Mouse (Mus musculus) heart, postnatal 36 days (tissue): Measurements from ENCODE around the gene Raf1. TPM values are rescaled to one million over a fixed set of nuclear protein-coding genes. Genes with fewer than 3 reads are reported as not detected.

Experiments
- DNase-seq, 2 experiments: peaks; one replicate each; pipeline ENCODE4 v3.0.0; 2021 to 2022
- intact Hi-C: fragments of 180-260 bp; cut with DNase I; formaldehyde crosslinking; loops from one replicate; pipeline ENCODE4 v1.15.1; 2025
- total RNA-seq, 2 experiments: library from RNA; stranded (reverse); gene quantifications; 2 replicates each; pipeline ENCODE4 v1.2.3; 2021

Gene Raf1
- 100 to 1,000 TPM; 113 to 115 TPM for total RNA-seq

DNA sequence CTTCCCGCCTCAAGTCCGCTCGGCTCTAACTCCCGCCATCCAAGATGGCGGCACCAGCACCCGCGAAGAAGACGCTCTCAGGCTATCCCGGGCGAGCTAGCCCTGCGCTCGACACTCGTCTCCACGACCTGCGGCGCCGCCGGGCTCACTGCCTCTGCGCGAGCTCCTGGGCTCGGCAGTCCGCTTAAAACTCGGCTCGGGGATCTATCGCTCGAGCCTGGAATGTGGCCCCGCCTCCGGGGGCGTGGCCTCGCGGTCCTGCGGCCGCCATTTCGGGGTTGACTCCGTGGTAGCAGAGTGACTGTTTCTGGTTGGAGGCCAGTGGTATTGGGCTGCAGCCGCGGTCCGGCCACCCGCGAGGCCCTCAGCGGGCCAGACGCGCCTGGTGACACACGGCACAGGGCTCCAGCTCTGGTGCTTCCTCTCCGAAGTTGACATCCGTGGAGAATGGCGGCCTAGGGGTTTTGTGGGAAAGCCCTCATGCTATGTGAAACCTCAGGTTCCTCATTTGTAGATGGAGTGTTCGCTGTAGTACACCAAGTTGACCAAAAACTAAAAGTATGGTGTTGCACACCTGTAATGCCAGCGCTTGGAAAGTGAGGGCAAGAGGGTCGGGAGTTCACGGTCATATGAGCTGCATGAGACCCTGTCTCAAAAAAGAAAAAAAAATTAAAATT is at the start of gene Raf1:
TSS of gene Raf1 (minus strand) at position 184 of the 677 bp plus-strand sequence.
- intact Hi-C loops, result loop anchor here (2.0 to 5.0 kb wide), 4 partner anchors 16 to 129 kb away; partner anchors contain the start of gene Mkrn2
- peak; percentile 98 to 99 for DNase-seq

DNA sequence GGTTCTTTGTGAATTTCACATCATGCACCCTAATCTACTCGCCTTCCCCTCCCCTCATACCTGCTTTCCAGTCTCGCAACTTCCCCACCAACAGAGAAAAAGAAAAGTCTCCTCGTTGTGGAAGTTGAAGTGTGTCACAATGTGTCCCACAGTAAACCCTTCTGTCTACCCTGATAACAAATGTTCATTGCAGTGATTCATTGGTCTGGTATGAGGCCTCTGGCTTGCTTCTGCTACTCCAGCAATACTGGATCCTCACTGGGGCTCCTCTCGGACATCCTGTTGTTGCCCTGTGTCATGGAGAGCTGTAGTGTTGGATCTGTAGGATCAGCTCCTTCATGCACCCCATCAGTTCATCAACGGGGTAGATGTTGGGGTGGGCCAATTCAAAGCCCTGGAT is 45.8 kb upstream of the Raf1 start:
- peak; percentile 16 to 22 for DNase-seq
- intact Hi-C loops, result no loop called here

DNA sequence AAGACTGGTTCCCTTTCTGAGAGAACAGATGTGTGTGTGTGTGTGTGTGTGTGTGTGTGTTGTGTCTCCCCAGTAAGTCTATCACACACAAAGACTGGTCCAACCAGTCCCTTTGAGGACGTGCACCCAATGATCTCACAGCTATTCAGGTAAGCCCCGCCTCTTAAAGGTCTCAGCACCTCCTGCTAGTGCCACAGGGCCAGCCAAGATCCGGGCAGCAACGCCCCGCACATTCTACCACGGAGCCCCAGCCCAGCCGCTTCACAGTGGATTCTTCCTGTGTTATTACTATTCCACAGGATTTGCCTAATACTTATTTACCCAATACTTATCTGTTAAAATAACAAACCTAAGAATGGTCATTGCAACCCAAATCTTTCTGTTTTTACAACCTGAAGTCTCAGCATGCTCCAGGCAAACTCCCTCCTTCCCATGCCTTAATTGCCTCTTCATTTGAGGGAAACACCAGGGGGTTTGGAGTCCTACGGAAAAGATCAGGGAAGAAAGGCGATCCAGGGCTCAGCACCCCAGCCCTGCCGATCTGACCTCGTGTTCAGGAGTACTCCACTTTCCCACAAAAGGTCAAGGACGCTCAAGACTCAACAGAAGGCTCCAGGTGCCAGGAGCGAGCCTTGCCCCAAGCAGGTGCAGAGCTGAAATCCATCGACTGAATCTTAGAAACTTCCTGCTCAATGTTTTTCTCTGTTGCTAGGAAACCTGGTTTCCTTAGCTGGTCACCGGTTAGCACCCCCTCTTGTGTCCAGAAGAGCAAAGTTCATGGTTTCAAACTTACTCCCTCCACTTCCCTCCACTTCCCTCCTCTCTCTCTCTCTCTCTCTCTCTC is 41.5 kb upstream of the Raf1 start:
- DNase-seq, result peak; percentile 54 to 58
- intact Hi-C loops, result no loop called here

DNA sequence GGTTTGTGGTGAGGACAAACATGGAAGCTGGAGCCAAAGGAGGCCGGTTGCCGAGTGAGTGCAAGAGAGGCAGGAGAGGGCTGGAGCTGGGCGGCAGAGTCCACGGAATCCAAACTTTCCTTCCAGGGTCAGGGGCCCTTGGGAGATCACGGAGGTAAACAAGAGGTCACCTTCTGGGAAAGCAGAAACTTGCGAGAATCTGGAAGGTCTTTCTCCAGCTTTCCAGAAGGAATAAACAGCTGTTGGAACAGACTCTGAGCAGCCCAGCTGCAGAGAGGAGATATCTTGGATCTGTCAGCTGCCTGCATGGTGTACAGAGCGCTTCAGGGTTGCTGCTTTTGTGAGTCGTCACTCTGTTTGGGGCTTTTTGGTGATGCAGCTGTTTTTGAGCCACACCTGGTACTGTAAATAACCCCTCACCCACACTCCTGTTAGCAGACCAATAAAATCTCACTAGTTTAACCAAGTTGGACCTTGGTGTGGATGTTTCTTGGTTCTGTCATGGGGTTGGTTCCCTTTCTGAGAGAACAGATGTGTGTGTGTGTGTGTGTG is 40.7 kb upstream of the Raf1 start:
- intact Hi-C loops, result no loop called here
- peak; percentile 53 to 64 for DNase-seq

DNA sequence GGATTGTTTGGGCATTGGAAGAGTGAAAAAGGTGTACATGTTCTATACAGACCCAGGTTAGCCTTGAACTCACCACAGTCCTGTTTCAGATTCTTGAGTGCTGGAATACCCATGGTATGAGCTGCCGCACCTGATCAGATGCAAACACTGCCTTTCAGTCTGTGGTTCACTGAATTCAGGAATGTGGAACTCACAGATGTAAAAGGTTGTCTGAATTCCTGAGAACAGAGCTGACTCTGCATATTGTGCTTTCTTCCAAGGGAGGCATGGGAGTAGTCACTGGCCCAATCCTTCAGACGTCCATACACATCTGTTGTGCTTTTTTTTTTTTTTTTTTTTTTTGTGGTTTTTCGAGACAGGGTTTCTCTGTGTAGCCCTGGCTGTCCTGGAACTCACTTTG is 34.8 kb upstream of the Raf1 start:
- intact Hi-C loops, result no loop called here
- DNase-seq, result no peak

DNA sequence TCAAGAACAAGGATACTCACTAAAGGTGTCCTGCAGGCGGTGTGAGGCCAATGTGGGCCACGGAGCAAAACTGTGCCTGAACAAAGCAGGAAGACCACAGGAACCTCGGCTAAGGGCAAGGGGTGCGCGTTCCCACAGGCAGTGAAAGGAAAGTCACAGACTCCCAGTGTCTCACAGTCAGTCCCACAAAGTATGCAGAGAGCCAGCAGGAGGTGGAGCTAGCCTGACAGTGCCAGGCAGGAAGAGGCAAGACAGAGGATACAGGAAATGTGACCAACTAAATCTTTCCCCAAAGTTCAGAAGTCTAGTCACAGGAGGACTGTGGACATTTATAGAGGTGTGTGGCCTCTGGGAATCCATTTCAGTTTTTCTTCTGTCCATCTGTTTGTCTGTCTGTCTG is 26.5 kb upstream of the Raf1 start:
- intact Hi-C loops, result no loop called here
- no peak for DNase-seq

DNA sequence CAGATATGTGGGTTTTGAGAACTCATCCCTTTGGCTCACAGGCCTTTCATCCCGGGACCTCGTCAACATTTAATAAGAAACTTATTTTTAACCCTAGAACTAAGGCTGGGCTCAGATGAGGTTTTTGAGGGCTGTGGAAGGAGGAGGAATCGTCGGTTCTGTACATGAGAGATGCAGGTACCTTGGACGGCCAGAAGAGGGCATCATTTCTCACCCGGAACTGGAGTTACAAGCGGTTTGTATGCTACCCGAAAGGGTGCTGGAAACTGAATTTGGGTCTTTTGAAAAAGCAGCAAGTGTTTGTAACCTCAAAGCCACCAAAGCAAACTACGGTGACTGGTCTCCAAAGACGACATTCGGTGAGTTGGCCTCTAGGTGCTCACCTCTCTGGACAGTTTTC is 24.9 kb upstream of the Raf1 start:
- no peak for DNase-seq
- intact Hi-C loops, result loop anchor here (2.0 kb wide), 1 partner anchor 13 kb away; no protein-coding TSS in a partner anchor

DNA sequence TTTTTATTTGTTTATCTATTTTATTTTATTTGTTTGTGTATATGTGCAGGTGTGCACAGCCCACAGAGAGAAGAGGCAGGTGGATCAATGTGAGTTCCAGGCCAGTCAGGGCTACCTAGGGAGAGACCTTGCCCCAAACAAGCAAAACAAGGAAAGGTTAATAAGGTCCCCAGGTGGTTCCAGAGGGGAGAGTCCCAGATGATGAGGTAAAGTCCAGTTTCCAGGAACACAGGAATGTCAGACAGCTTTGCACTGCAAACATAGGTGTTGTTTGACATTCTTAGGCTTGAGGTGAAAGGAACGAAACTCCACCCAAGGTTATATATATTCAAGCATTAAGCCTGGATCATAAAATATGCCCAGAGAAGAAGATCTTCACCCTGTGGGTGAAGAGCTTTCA is 24.3 kb upstream of the Raf1 start:
- DNase-seq, result no peak
- intact Hi-C loops, result loop anchor here (2.0 kb wide), 1 partner anchor 14 kb away; no protein-coding TSS in a partner anchor

DNA sequence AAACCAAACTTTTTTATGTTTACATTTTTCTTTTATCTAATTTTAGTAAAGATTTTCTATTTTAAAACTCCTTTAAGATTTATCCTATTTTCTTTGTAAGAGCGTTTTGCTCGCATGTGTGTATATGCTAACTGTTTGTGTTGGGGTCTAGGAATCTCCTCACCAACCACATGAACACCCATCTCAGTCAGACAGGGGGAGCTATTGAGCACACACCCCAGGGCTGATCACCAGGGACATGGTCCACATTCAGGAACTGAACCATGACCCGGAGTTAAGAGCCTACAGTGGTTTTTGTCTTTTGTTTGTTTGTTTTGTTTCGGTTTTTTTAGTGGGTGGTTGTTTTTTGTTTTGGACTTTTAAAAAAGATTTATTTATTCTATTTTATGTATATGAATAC is 22.3 kb upstream of the Raf1 start:
- no peak for DNase-seq
- intact Hi-C loops, result no loop called here

DNA sequence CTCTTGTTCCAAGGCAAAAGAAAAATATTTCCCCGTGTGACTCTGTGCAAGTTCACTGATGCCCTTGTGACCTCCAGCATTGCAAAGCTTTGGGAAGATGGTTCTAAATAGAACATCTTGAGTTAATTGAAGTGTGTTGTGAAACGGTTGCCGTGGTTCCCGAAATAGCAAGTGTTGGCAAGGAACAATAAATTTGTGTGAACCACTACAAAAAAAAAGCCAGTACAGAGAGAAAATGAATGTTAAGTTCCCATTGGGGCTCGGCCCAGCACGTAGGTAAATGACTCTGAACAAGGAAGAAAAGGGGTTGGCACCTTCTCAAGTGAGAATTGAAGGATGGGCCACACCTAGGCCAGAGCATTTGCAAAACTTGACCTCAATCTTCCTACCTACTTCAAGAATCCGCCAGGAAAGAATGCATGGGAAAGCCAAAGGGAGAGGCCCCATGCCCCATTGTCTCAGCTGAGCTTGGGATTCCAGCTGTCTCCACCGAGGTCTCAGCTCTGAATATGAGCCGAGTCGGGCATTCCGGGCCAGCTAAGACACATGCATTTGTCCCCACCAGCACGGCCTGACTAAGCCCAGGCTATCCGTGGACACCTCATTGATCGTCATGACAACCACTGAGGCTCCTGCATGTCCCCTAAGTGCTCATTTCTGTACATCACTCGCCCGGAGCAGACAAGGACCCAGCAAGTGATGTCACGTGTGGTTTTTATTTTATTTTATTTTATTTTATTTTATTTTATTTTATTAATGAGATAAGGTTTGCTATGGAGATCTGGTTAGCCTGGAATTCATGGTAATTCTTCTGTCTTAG is 21.5 kb upstream of the Raf1 start:
- peak; percentile 31 to 37 for DNase-seq
- intact Hi-C loops, result no loop called here

DNA sequence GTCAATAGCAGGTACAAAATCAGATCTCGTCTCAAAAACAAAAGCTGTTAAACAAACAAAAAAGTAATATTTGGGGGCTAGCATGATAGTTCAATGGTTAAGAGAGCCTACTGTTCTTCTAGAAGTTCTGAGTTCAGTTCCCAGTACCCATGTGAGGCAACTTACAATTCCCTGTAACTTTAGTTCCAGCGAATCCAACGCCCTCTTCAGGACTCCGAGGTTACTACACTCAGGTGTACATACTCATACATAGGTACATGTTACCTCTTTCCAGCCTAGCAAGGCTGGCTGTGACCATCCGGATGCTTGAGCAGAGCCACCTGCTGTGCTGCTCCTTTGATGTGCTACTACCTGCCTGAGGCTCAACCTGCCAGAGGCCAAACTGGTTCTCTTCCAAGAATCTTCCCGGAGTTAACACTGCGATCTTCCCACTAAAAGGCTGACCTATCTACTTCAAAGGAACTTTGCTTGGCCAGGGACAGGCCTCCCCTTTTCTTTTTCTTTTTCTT is 20.3 kb upstream of the Raf1 start:
- no peak for DNase-seq
- intact Hi-C loops, result no loop called here

DNA sequence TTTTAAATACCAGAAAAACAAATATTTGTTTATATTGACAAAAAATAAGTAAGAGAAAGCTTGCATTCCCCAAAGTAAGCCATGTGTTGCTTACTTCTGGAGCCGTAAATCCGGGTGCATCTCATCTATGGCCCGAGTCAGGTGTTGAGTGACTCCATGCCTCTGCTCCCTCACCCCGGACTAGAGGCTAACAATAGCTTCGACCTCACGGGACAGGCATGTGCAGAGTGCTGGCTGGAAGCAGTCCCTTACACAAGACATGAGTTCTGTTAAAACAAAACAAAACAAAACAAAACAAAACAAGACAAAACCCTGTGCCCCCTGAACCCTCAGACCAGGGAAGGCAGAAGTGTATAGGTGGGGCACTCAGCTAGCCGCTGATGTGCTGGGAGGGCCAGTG is 18.7 kb upstream of the Raf1 start:
- DNase-seq, result peak; percentile 29 to 38
- intact Hi-C loops, result no loop called here

DNA sequence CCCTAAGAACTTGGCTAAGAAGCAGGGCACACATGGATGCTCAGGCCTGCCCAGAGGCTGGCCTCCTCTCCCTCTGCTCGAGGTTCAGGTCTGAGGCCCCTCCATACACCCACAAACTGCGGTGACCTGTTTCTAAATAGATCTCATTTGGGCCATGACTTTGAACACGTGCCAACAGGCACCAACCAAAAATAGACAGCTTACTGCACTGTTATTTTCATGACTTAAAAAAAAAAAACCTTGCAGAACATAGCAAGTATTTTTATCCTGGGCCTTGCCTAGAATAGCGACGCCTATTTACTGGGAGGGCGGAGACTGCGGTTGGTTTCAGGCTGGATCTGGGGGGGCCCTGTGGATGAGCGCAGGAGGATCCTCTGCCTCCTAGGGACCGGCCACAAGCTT is 18.0 kb upstream of the Raf1 start:
- peak; percentile 51 to 66 for DNase-seq
- intact Hi-C loops, result no loop called here

DNA sequence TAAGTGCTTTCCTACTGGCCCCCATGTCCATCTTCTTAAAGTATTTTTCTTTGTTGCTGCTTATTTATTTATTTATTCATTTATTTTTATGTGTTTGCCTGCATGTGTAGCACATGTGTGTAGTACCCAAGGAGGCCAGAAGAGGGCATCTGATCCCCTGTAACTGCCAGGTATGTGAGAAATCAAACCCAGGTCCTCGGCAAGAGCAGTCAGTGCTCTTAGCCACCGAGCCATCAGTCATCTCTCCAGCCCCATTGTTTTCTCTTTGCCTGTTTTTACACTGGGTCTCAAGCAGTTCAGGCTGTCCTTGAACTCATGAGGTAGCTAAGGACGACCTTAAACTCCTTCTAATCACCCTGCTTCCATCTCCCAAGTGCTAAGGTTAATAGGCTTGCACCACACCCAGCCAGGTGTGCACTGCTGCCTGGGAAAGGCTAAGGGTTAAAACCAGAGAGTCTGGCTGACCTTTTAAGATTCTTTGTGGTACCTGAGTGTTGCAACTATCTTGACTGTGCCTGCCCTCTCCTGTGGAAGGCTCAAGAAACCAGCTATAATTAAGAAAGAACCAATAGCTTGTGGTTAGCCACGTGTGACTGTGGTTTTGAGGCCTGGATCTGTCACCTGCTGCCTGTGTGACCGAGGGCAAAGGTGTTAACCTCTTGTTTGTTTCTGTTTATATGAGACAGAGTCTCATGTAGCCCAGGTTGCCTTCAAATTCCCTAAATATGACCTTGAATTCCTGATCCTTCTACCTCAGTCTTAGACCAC is 16.7 kb upstream of the Raf1 start:
- intact Hi-C loops, result loop anchor here (2.0 kb wide), 1 partner anchor 16 kb away; the partner anchor contains the start of gene Raf1
- no peak for DNase-seq

DNA sequence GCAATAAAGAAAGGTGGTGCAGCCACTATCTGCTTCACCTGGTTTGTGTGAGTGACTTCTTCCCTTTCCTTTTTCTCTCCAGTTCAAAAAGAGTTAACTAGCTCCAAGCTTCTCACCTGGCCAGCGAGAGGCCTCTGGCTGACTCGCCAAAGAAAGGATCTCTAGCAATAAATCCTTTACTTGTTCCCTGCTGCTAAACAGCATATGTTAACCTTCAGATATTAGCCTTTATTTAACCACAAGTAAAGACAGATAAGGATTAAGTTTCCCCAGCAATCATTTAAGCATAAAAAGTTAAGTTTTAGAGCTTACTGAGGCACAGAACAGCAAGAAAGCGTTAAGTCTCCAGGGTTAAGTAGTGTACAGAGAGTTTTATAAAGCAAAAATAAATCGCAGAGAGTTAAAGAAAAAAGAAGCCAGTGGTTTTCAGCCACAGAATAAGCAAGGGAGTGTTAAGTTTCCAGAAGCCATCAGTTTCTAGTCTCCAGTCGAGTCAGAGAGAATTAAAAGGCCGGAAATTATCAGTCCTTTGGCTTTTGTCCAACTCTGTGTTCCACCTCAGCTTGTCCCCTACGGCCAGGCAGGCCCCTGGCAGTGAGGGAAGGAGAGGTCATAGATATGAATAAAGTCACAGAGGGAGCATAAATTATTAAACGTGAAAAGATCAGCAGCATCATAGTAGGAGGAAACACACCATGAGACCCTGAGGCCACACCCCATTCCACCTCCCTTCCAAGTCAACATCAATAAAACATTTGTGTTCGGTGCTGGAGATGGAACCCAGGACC is 15.9 kb upstream of the Raf1 start:
- intact Hi-C loops, result loop anchor here (2.0 kb wide), 1 partner anchor 16 kb away; the partner anchor contains the start of gene Raf1

DNA sequence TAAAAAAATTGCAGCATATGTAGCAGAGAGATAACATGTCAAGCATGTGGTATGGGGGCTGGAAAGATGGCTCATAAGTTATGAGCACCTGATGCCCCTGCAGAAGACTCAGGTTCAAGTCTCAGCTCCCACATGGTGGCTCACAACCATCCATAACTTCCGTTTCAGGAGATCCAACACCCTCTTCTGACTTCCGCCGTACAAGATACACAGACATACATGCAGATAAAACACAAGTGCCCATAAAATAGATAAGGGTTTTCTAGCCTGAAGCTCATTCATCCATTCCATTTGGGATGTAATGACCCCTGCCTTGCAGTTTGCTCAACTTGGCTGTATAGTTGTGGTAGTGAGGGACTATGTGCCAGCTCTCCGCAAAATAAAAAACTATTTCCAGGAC is 13.7 kb upstream of the Raf1 start:
- intact Hi-C loops, result no loop called here
- DNase-seq, result no peak

More for the DNA sequence above, 15.9 kb upstream of the Raf1 start:
- no peak for DNase-seq

DNA sequence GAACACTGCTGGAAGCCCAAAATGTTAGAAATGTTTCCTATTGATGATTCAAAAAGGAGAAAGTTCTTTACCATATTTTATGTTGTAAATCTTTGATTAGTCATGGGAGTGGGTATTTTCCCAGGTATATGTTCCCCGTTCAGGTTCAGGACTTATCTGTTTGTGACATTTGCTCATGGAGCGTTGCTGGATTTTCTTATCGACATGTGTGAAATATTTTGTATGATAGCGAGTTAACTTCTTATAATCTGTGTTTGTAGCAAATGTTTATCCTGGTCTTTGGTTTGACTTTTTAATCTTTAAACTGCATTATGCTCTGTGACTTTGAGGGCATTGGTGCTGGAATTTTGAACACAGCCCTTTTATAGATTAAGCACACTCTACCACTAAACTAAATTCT is 12.2 kb upstream of the Raf1 start:
- no peak for DNase-seq
- intact Hi-C loops, result no loop called here

DNA sequence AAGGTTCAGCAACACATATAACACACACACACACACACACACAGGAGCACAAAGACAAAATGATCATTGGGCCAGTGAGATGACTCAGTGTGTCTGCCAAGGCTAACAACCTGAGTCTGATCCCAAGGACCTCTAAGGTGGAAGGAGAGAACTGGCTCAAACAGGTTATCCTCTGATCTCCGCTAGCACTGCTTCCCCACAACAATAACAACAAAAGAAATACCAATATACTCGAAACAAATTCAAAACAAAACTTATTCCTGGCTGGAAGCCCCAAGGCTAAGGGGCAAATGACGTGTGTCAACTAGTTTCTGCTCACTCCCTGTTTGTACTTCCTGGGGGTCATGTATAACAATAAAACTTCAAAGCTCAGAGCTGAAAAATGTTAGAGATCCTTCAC is 11.3 kb upstream of the Raf1 start:
- intact Hi-C loops, result no loop called here
- no peak for DNase-seq
